Mouse (Mus musculus): ENCODE measurements at regions not wholly inside any gene's neighbourhood (a gene's known extent, or its start where the extent isn't known, plus 50 kb on each side); places are given as distances from the start of the nearest gene placed in this dataset.

GRCm38 (mm10) chr1:64195294-64195693 lies 73.2 kb upstream of the Klf7 start:
- TF ChIP-seq CTCF (IDR thresholded peaks at IDR 0.05; ENCODE audit: low read depth) = no peak
- no peak for TF ChIP-seq EP300 (IDR thresholded peaks at IDR 0.05; ENCODE audit: low read depth)
